Mouse (Mus musculus) liver, adult 2 months (tissue): ENCODE measurements around the gene Gaa. TPM values are rescaled to one million over a fixed set of nuclear protein-coding genes. Genes with fewer than 3 reads are reported as not detected.

Experiments
- DNase-seq: peaks from one replicate; pipeline ENCODE4 v3.0.0-alpha.2; 2011; ENCODE audit warnings: low read depth, low spot score; ENCODE audit errors: extremely low read depth
- H3K27ac ChIP-seq: fragments of 200-500 bp; replicated peaks from 2 replicates; pipeline ENCODE4 v1.5.1; 2012; ENCODE audit warnings: low read depth, mild to moderate bottlenecking, control low read depth, inconsistent platforms, low read length; ENCODE audit not compliant: insufficient read depth
- H3K27me3 ChIP-seq: fragments of 200-500 bp; 2 replicates; pipeline ENCODE4 v1.6.1; 2012; ENCODE audit warnings: mild to moderate bottlenecking, moderate library complexity, low read length, inconsistent platforms; ENCODE audit not compliant: control insufficient read depth, insufficient read depth
- H3K36me3 ChIP-seq: fragments of 200-500 bp; 2 replicates; pipeline ENCODE4 v1.6.1; 2012; ENCODE audit warnings: low read length, inconsistent platforms; ENCODE audit not compliant: control insufficient read depth, insufficient read depth
- H3K4me1 ChIP-seq: fragments of 200-500 bp; 2 replicates; pipeline ENCODE4 v1.6.1; 2011; ENCODE audit warnings: low read length; ENCODE audit not compliant: control insufficient read depth, insufficient read depth
- H3K4me3 ChIP-seq: fragments of 200-500 bp; 2 replicates; pipeline ENCODE4 v1.5.1; 2011; ENCODE audit warnings: low read depth, mild to moderate bottlenecking, control low read depth, low read length, moderate library complexity; ENCODE audit not compliant: insufficient read depth
- H3K79me2 ChIP-seq: fragments of 200-500 bp; 2 replicates; pipeline ENCODE4 v1.6.1; 2012; ENCODE audit warnings: inconsistent platforms, mild to moderate bottlenecking, low read length, moderate library complexity; ENCODE audit not compliant: control insufficient read depth, insufficient read depth
- H3K9ac ChIP-seq: fragments of 200-500 bp; 2 replicates; pipeline ENCODE4 v1.6.1; 2012; ENCODE audit warnings: low read depth, mild to moderate bottlenecking, control low read depth, inconsistent platforms, low read length
- CTCF ChIP-seq: fragments of 200-500 bp; IDR thresholded peaks from 2 replicates; pipeline ENCODE4 v1.5.1; 2011; ENCODE audit warnings: low read depth, low read length, control low read depth
- POLR2A ChIP-seq: fragments of 200-500 bp; IDR thresholded peaks from 2 replicates; pipeline ENCODE4 v1.6.1; 2011; ENCODE audit warnings: low read length, control low read depth; ENCODE audit not compliant: insufficient read depth; ENCODE audit errors: extremely low read depth
- WGBS: fragments of 180-500 bp; shearing (Covaris S2); methylation state at CpG from one replicate; pipeline ENCODE4 v1.1.7; 2018; 5-methylcytosine and 5-hydroxymethylcytosine counted together
- polyA plus RNA-seq: library from polyadenylated mRNA; depleted of rRNA; stranded (reverse); fragments of >200 nt; gene quantifications from 2 replicates; pipeline ENCODE4 v1.2.3, GENCODE M21; 2012; rRNA removed
- total RNA-seq: library from RNA; depleted of rRNA; stranded (reverse); fragments of >200 nt; gene quantifications from 2 replicates; pipeline ENCODE4 v1.2.3, GENCODE M21; 2014; rRNA removed

Gaa gene
- total RNA-seq = 22.4 and 49.3 TPM in 2 replicates
- polyA plus RNA-seq = 108 and 119 TPM in 2 replicates

DNA sequence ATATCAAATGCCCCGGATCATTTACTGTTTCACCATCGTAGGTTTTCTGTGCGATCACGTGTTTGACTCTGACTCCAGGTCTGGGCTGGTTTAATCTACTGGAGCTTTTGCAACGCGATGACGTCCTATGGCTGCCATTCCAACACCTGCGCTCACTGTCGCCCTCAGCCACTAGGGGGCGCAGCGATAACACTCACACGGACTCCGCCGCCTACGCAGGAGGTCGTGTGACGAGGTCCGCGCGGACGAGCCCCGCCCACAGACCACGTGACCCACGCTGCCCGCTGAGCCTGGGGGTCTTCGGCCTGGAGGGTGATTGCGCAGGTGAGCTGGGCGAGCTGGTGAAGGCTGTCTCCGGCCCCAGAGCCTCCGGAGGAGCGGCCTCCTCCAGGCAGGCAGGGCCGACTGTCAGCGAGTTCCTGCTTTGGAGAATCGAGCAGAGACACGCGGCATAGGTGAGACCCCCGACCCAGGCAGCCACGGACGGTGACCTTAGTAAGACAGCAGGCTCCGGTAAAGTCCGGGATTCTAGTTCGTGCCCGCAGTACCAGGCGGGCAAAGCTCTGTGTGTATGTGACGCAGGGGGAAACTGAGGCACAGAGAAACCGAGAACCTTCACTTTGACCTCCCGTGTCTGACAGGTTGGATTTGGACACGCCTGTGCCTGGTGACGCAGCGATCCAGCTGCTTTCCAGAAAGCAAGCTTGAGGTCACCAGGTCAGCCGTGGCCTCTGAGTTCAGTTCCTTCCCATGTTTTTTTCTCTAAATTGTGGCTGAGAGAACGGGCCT lies at the start of gene Gaa:
Gene Gaa, plus strand, starts transcription at position 120 of the 789 bp plus-strand sequence.
- DNase-seq = peak; percentile 92
- TF ChIP-seq POLR2A (0 out of 2 replicates have a peak, but pooled peaks have one; percentile 17), CTCF (peak; percentile 99)
- peaks cover 4% of the 10 kb centered on the region; the same call in 1 of the 2 replicates for H3K4me1 ChIP-seq
- H3K9ac ChIP-seq = peak within 1 kb of the TSS; percentile 88
- H3K36me3 ChIP-seq = no peaks in the 10 kb centered on the region
- H3K27me3 ChIP-seq = no peaks in the 10 kb centered on the region
- no peaks in the 10 kb centered on the region for H3K79me2 ChIP-seq
- under 1% methylated on average over 52 of the region's 52 CpGs for WGBS
- H3K27ac ChIP-seq = peak within 1 kb of the TSS; percentile 91
- peak within 1 kb of the TSS; percentile 78 for H3K4me3 ChIP-seq

DNA sequence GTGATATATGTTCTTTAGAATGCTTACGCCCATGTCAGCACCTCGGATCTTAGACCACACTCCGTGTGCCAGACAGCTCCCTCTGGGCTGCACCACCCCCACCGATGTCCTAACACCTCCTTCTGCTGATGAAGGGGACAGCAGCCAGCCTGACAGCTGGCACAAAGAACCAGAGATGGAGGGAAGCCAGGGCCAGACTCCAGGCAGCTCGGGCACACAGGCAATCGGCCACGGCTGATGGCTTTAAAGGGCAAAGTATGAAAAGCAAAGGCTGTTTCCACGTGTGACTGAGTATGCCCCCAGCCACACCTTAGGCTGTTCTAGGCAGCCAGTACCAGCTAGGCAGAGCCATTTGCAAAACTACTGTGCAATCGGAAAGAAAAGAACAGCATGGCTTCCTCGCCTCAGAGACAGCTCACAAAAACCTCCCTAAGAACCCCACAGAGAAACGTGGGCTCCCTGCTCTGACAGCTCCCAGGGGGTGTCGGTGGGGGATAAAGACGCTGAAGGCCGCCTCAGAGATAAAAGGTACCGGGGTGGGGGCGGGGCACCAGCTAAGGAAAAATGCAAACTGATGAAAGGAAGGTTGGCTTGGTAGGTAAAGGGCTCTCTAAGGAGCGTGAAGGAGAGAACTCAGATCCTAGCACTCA lies 47.7 kb upstream of the Gaa start:
- Histone ChIP-seq H3K9ac (peak overlapping the region; percentile 53), H3K4me3 (0 out of 2 replicates have a peak overlapping the region, but pooled peaks have one; percentile 10), H3K27me3 (no peaks in the 10 kb centered on the region), H3K79me2 (peaks cover 9% of the 10 kb centered on the region), H3K4me1 (peaks cover 37% of the 10 kb centered on the region), H3K36me3 (no peaks in the 10 kb centered on the region), H3K27ac (peak overlapping the region; percentile 81)
- DNase-seq = peak; percentile 96
- 27% methylated on average over 17 of the region's 17 CpGs for WGBS
- no peak for TF ChIP-seq POLR2A
- no peak for TF ChIP-seq CTCF

DNA sequence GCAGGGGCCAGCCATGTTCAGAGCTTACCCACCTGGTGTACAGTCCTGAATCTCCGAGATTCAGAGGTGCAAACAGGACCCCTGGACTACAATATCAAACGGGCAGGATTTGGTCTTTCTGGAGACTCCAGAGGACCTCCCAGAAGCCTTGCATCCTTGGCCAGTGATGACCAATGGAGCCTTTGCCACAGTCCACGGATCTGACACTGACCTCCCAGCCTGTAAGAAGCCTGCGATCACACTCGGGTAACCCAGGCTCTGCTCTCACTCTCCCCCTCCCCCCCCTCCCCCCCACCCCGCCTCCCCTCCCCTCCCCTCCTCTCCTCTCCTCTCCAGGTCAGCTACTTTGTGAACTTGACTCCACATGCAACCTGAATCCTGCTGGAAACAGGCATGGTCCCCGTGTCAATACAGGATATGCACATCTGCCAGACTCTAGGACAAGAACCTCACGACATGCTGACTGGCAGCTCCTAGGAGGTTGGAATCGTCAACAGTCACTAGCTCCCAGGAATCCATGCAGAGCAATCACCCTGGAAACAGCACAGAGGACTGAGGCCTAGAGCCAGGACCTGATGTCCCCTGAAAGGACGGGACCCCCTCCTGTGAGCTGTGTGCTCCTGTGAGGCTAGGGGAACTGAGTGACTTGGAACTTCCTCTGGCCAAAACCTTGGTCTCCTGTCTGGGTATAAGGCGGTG lies 45.7 kb upstream of the Gaa start:
- Histone ChIP-seq H3K27me3 (no peaks in the 10 kb centered on the region), H3K9ac (no peak overlapping the region), H3K36me3 (no peaks in the 10 kb centered on the region), H3K79me2 (peaks cover 9% of the 10 kb centered on the region), H3K4me3 (no peak overlapping the region), H3K4me1 (peaks cover 27% of the 10 kb centered on the region), H3K27ac (no peak overlapping the region; the same call in 1 of the 2 replicates)
- DNase-seq = peak; percentile 78
- TF ChIP-seq CTCF = no peak
- no peak for TF ChIP-seq POLR2A
- WGBS = 47% methylated on average over 10 of the region's 11 CpGs

DNA sequence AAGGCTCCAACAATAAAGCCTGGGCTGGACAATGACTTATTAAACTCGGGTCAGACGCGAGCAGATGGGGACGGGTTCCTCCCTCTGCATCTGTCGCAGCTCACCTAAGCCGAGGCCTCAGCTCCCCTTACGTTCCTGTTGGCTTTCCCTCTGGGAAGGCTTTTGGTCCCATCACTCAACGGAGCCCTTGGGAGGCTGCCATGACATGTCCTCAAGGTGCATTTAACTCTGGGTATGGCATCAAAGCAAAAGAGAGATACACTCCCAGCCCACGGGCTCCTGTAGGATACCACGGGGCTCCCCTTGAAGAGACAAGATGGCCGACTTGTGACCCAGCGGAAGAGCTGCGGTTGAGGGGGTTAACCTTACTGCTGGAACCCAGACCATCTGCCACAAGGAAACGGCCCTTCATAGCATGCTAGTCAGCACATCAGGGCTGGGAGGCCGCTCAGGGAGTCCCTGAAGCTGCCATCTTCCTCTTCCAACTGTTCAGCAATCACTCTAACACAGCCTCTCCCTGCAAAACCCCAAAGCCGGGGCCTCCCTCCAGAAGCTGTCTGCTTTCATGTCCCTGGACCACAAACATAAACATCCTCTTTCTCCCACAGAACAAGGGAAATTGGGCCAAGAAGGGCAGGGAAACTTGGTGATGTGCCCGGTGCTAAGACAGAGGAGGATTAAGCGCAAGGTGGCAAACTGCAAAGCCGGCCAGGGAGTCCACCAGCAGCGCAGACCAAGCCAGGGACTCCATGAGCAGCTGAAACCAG lies 44.4 kb upstream of the Gaa start:
- Histone ChIP-seq H3K9ac (no peak overlapping the region), H3K79me2 (peaks cover 14% of the 10 kb centered on the region), H3K27me3 (no peaks in the 10 kb centered on the region), H3K4me3 (no peak overlapping the region), H3K27ac (no peak overlapping the region), H3K36me3 (no peaks in the 10 kb centered on the region), H3K4me1 (peaks cover 26% of the 10 kb centered on the region)
- DNase-seq = peak; percentile 48
- TF ChIP-seq CTCF (no peak), POLR2A (no peak)
- 83% methylated on average over 20 of the region's 20 CpGs for WGBS

DNA sequence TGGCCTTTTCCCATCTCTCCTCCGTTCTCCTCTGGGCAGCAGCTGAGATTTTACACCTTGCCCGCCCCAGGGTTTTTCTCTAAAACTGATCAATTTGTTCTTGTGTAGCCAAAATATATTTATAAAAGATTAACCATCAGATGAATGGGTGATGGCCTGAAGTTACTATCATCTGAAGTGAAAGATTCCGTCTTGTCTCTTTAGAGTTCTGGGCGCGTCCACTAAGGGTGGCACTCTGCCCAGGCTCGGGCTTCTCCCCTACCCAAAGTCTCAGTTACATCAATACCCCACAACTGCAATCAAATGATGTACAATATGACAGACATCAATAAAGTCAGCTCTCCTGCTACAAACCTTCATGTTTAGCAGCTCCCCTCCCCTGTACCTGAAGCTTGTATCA lies 42.8 kb upstream of the Gaa start:
- Histone ChIP-seq H3K4me1 (peaks cover 16% of the 10 kb centered on the region), H3K36me3 (no peaks in the 10 kb centered on the region), H3K27ac (no peak overlapping the region), H3K27me3 (no peaks in the 10 kb centered on the region), H3K9ac (no peak overlapping the region), H3K79me2 (peaks cover 14% of the 10 kb centered on the region), H3K4me3 (no peak overlapping the region)
- peak; percentile 71 for DNase-seq
- no peak for TF ChIP-seq POLR2A
- no peak for TF ChIP-seq CTCF
- 20% methylated on average over 6 of the region's 6 CpGs for WGBS
